Mouse (Mus musculus) MN1 (cell line): ENCODE results near the gene Jdp2.

ENCODE experiments used
- DNase-seq: peaks from one replicate; pipeline ENCODE4 v3.0.0-alpha.2; 2016; ENCODE audit warnings: low spot score

Jdp2 gene

GRCm38 (mm10) chr12:85638541-85639325, 39.9 kb downstream of the Jdp2 start:
- DNase-seq: no peak

GRCm38 (mm10) chr12:85639326-85640008, 40.6 kb downstream of the Jdp2 start:
- DNase-seq: no peak

DNA sequence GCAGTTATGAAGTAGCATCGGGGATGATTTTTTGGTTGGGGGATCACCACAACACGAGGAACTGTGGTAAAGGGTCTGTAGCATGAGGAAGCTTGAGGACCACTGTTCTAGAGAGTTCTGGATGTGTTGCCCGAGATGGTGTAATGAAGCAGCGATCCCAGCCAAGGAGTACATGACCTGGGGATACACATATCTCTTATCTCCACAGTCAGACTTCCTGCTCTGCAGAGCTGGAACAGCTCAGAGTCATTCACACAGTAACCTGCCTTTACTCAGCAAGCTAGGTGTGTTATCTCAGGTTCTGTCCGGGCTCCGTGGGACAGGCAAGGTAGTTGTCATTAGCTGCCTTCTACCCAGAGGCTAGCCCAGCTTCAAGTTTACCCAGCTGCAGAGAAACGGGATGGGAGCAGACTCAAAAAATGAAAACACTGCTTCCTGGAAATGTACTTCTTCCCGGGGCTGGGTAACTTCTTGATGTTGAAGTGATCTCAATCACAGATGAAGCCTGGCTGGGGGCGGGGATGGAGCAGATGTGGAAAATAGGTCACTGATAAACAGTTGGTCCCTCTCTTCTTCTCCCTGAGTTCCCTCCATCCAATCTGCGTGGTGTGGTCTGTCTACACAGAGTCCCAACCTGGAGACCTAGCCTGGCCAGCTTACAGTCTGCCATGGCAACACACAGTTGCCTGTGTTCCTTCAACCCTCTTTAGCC, 42.2 kb downstream of the Jdp2 start:
- no peak for DNase-seq

DNA sequence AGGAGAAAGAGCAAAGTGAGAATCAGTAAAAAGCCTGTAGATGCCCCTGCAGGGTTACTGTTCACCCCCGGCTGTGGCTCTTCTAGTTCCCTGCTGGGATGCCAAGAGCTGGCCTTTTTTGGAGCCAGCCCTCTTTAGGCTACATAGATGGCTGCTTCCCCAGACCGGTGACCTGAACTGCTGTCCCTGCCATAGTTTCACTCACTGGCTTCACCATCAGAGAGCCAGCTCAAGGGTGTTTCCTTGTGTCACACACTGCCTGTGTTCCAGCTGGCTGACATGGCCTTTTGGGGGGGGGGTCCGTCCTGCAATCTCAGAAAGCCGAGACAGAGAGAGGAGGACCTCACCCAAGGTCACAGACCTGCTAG, 42.7 kb downstream of the Jdp2 start:
- no peak for DNase-seq

- no peak for DNase-seq
Measured at GRCm38 (mm10) chr12:85643735-85644134, 44.9 kb downstream of the Jdp2 start.

- no peak for DNase-seq
Measured at GRCm38 (mm10) chr12:85645664-85646063, 46.8 kb downstream of the Jdp2 start.

DNA sequence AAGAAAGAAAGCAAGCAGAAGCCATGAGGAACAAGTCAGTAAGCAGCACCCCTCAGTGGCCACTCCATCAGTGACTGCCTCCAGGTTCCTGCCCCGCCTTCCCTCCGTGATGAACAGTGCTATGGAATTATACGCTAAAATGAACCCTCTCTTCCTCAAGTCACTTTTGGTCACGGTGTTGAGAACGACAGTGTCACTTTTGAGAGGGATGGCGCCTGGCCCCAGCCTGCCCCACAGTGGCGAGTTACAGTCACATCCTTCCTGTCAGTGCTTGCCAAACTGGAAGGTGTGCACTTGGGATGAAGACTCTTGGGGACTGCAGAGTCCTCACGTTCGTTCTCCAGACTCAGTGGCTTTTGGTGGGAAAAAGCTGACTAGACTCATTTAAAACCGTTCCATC, 48.5 kb downstream of the Jdp2 start:
- DNase-seq: no peak

GRCm38 (mm10) chr12:85647955-85648354, 49.1 kb downstream of the Jdp2 start:
- no peak for DNase-seq

DNA sequence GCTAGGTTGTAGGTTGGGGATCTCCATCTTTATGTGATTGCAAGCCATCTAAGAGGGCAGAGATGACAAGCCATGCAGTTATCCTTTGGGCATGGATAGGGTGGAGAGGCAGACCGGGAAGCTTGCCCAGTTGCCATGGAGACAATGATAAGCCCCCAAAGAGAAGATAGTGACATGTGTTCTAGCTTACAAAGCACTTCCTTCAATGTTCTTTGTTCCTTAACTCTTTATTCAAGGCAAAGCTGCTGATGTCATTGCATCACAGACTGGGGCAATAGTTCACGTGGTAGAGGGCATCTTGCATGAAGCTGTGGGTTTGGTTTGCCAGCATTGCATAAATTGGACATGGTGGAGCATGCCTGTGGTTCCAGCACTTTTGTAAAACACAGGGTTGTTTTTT, 60.5 kb downstream of the Jdp2 start:
- peak; percentile 14 for DNase-seq

DNA sequence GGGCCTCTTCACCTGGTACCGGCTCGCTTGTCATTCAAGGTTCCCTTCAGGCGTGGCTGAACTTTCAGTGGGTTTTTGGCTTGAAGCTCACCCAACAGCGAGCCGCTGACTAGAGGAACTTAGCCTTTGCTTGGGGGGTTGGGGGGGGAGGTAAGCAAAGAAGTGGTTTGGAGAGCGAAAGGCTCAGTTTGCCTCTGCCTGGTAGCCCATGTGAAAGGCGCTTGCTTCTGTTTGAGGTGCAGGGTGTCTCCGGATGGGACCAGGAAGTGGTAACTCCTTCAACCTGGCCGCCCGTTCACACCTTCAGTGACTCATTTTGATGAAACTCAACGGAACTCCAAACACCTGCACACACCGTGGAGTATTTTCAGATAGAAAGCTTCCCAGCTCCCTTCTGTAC, 62.0 kb downstream of the Jdp2 start:
- no peak for DNase-seq

- peak; percentile 55 for DNase-seq
Measured at GRCm38 (mm10) chr12:85662232-85662631, 63.4 kb downstream of the Jdp2 start.

DNA sequence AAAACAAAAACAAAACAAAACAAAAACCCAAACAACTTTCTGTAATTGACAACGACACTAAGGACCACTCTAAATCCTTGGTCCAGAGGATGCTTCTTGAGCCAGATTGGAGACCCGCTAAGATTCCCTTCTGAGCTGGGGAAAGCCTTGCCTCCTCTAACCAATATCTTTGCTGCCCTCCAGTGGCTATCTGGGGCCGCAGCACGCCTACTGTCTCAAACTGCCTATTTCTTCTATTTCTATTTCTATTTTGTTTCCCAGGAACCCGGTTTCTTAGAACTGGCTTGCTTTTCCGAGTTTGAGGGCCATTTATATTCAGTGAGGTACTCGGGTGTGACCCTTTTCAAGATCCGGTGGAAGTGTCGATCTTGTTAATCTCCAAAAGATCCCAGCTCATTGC, 64.1 kb downstream of the Jdp2 start:
- peak; percentile 77 for DNase-seq

DNA sequence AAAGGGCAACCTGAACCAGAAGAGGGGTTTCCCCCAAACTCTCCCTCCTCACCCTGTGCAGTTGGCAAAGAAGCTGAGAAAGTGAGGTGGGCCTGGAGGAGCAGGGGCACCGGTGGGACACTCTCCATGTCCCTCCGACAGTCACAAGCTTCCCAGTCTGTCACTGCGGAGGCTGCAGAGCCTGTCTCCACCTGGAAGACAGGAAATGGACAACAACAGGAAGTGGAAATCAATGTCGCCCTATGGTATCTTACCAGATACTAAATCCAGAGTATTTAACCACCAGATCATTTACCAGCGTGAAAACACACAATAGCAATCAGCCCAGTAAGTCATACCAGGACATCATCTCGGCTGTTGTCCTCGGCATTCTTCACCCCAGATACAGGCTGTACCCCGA, 67.3 kb downstream of the Jdp2 start:
- no peak for DNase-seq

- DNase-seq: no peak
Measured at GRCm38 (mm10) chr12:85667071-85667470, 68.2 kb downstream of the Jdp2 start.

DNA sequence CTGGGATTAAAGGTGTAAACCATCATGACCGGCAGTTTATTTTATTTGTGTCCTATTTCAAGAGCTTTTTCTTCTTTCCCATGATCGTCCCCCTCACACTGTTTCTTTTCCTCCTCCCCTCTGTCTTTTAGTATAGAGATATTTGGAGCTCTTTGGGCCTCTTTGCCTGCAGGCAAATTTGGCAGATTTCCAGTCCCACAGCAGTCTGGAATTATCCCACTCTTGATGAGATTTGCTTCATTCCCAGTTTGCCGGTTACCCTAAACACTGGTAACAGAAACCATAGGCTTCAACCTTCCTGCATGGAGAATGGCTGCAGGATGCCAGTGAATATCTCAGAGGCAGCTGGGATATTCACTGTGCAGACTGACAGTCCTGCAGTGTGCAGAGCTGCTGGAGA, 69.9 kb downstream of the Jdp2 start:
- no peak for DNase-seq

DNA sequence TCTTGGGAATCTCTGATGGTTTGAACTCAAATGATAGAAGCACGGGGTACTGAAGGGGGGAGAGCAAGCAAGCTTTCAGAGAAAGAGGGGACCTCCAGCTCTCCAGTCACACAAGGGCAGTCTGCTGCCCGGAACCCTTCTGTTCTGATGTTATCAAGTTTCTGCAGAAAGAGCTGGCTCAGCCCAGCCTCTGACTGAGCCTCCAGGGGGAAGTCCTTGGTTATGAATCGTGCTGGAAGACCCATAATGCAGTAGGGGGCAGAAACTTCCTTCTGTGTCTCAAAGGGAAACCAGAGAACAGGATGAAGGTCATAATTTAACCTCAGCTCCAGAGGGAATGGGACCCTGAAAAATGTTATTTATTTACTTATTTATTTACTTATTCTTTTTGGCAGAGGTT, 71.3 kb downstream of the Jdp2 start:
- DNase-seq: no peak

- DNase-seq: no peak
Measured at GRCm38 (mm10) chr12:85673914-85674313, 75.1 kb downstream of the Jdp2 start.

DNA sequence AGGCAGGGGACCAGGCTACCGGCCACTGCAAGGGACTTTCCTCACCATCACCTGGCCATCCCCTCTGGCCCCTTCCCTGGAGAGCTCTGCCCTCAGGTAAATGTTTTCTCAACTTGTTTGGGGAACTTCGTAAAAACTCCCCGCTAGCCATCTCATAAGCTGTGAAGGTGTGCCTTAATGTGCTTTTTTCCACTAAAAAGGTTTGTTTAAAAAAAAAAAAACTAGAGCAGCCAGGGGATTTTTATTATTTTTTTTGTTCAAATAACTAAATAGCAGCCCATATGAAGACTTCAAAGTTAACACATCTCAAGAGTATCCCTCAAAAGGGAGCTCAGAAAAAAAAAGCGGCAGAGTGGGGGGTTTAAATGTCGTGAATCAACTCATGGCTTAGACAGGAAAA, 80.3 kb downstream of the Jdp2 start:
- DNase-seq: no peak

DNA sequence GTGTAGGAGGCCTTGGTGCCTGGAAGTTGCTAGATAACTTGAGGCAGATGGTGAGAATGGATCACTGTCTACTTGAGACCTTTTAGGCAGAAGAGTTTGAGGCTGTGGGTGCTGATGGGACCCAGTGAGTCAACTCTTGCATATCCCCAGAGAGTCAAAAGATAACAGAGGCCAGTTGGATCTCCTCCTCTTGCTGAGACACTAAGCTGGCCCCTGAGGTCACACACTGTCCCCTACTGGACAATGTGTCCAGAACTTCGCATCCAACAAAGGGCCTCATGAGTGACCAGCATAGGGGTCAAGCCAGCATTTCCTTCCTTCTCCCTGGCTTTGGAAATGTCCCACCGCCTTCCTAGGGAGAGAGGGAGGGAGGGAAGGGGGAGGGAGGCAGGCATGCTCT, 81.0 kb downstream of the Jdp2 start:
- DNase-seq: no peak

- no peak for DNase-seq
Measured at GRCm38 (mm10) chr12:85682328-85682727, 83.5 kb downstream of the Jdp2 start.

- no peak for DNase-seq
Measured at GRCm38 (mm10) chr12:85684411-85685275, 85.8 kb downstream of the Jdp2 start.
